Mouse (Mus musculus) E14TG2a.4 (cell line): ENCODE measurements at regions not wholly inside any gene's neighbourhood (a gene's known extent, or its start where the extent isn't known, plus 50 kb on each side); places are given as distances from the start of the nearest gene placed in this dataset.

Experiments used
- CTCF ChIP-seq: conservative IDR thresholded peaks from 2 replicates; pipeline ENCODE4 v1.5.1; 2014; ENCODE audit warnings: low read length
- NANOG ChIP-seq: IDR thresholded peaks from 2 replicates; pipeline ENCODE4 v1.6.1; 2014; ENCODE audit warnings: borderline replicate concordance, low read length, mixed read lengths
- POU5F1 ChIP-seq: IDR thresholded peaks from 2 replicates; pipeline ENCODE4 v1.6.1; 2014; ENCODE audit warnings: low read length, borderline replicate concordance

DNA sequence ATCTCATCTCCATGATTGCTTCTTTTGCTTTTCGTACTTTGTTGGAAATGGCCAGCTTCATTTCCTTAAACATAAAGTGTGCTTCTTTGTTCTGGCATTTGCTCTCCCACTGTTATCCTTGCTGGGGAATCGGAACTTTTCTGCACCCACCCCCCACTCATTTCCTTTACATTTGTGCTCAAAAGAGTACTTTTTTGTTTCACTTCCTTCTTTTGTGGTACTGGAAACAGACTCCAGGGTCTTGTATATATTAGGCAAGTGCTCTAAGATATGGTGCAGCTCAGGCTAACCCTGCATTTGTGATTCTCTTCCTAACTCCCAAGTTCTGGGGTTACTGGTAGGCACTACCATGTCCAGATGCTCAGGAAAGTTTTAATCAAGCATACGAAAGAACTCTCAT lies 1084.6 kb downstream of the Car8 start:
- TF ChIP-seq CTCF, result no peak
- TF ChIP-seq POU5F1, result no peak
- TF ChIP-seq NANOG, result peak; percentile 82; the same call in 1 of the 2 replicates
